Comparison of ENCODE assay signal across 19 mouse cellular contexts in the genomic region with DNA sequence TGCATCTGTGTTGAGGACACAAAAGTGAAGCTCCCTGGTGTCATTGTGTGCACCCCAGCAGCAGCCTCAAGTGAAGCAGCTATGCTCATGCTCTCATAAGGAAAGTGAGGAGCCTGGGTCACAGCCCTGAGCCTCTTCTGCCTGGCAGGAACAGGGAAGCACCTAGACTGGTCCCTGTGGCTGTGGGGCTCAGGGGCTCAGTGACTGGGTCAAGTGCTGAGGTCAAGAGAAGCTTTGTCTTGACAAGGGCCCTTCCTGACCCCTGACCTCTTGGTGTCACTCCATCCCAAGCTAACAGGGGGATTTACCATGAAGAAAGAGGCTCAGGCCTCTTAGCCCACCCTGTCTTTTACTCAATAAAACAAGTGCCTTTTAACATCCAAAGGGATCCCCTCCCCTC. TPM values are rescaled to one million over a fixed set of nuclear protein-coding genes. Genes with fewer than 3 reads are reported as not detected.
A peak's percentile ranks its signal among the peaks of the same experiment; 100 is the strongest.
DNase-seq lines count a peak whose midpoint lies in the region; ATAC-seq and TF ChIP-seq lines count a peak whose summit lies in the region.
"Had no signal": no experiment of that assay in that cellular context is flagged by ENCODE, and none has a peak within 500 bp of the region (broad histone marks: within the 10 kb centered on the region; RNA-seq: fewer than 3 reads in every experiment).

No protein-coding gene starts in this region.

- peak overlapping the region; percentile 81; the same call in 1 of the 2 replicates for H3K27ac ChIP-seq in intestine, embryonic 14.5 days (ENCODE audit: low read depth)
- H3K27ac ChIP-seq in intestine, postnatal 0 days (ENCODE audit: low read depth, low read length), result no peak overlapping the region
- no peak overlapping the region for H3K27ac ChIP-seq in neural tube, embryonic 15.5 days (replicated peaks)
- 0 out of 2 replicates have a peak overlapping the region, but pooled peaks have one; percentile 67 for H3K27ac ChIP-seq in intestine, embryonic 15.5 days
- H3K27ac ChIP-seq: liver, embryonic 12.5 days; macrophage had no signal

- TF ChIP-seq CTCF in intestine, postnatal 0 days (IDR thresholded peaks at IDR 0.05; ENCODE audit: low read depth), result no peak

- no peaks in the 10 kb centered on the region for H3K27me3 ChIP-seq in intestine, embryonic 14.5 days (replicated peaks; ENCODE audit: control insufficient read depth, insufficient read depth, low read length)
- H3K27me3 ChIP-seq in intestine, postnatal 0 days (replicated peaks; ENCODE audit: control insufficient read depth, insufficient read depth, low read length), result no peaks in the 10 kb centered on the region
- H3K27me3 ChIP-seq in neural tube, embryonic 15.5 days (replicated peaks), result no peaks in the 10 kb centered on the region
- no peaks in the 10 kb centered on the region for H3K27me3 ChIP-seq in intestine, embryonic 15.5 days (replicated peaks)
- H3K27me3 ChIP-seq: embryonic facial prominence, embryonic 15.5 days; lung, embryonic 15.5 days had no signal

- no peak overlapping the region for H3K4me3 ChIP-seq in intestine, embryonic 14.5 days (ENCODE audit: low read depth, low read length)
- no peak overlapping the region for H3K4me3 ChIP-seq in intestine, postnatal 0 days (ENCODE audit: low read depth, low read length)
- H3K4me3 ChIP-seq in neural tube, embryonic 15.5 days (replicated peaks), result no peak overlapping the region
- H3K4me3 ChIP-seq in intestine, embryonic 15.5 days (replicated peaks), result no peak overlapping the region
- H3K4me3 ChIP-seq: embryonic facial prominence, embryonic 15.5 days; forebrain, embryonic 13.5 days; heart, embryonic 10.5 days; liver, embryonic 12.5 days; lung, embryonic 15.5 days had no signal

- no peak overlapping the region for H3K4me2 ChIP-seq in intestine, embryonic 14.5 days (ENCODE audit: low read length)
- no peak overlapping the region for H3K4me2 ChIP-seq in intestine, postnatal 0 days (replicated peaks; ENCODE audit: low read depth)
- no peak overlapping the region for H3K4me2 ChIP-seq in neural tube, embryonic 15.5 days
- H3K4me2 ChIP-seq in intestine, embryonic 15.5 days (replicated peaks), result no peak overlapping the region
- H3K4me2 ChIP-seq: embryonic facial prominence, embryonic 15.5 days; forebrain, embryonic 13.5 days; liver, embryonic 12.5 days; lung, embryonic 15.5 days had no signal

- no peak overlapping the region for H3K9ac ChIP-seq in intestine, embryonic 14.5 days (ENCODE audit: low read length)
- no peak overlapping the region for H3K9ac ChIP-seq in intestine, postnatal 0 days (ENCODE audit: low read depth, low read length)
- H3K9ac ChIP-seq in neural tube, embryonic 15.5 days (replicated peaks), result no peak overlapping the region
- no peak overlapping the region for H3K9ac ChIP-seq in intestine, embryonic 15.5 days
- H3K9ac ChIP-seq: embryonic facial prominence, embryonic 15.5 days; forebrain, embryonic 13.5 days; liver, embryonic 12.5 days; lung, embryonic 15.5 days had no signal

- no peaks in the 10 kb centered on the region for H3K9me3 ChIP-seq in intestine, embryonic 14.5 days (ENCODE audit: control insufficient read depth, low read length)
- H3K9me3 ChIP-seq in intestine, postnatal 0 days (ENCODE audit: control insufficient read depth), result no peaks in the 10 kb centered on the region
- no peaks in the 10 kb centered on the region for H3K9me3 ChIP-seq in neural tube, embryonic 15.5 days (replicated peaks)
- H3K9me3 ChIP-seq in intestine, embryonic 15.5 days, result no peaks in the 10 kb centered on the region
- H3K9me3 ChIP-seq: embryonic facial prominence, embryonic 15.5 days; forebrain, embryonic 13.5 days; heart, embryonic 10.5 days; liver, embryonic 12.5 days; lung, embryonic 15.5 days had no signal

- H3K4me1 ChIP-seq in intestine, embryonic 14.5 days (replicated peaks; ENCODE audit: control insufficient read depth, insufficient read depth, low read length), result peaks cover 19% of the 10 kb centered on the region
- no peaks in the 10 kb centered on the region; the same call in 1 of the 2 replicates for H3K4me1 ChIP-seq in intestine, postnatal 0 days (replicated peaks; ENCODE audit: control insufficient read depth, insufficient read depth, low read length)
- H3K4me1 ChIP-seq in neural tube, embryonic 15.5 days, result peaks cover 12% of the 10 kb centered on the region
- peaks cover 9% of the 10 kb centered on the region for H3K4me1 ChIP-seq in intestine, embryonic 15.5 days (replicated peaks)

- no peaks in the 10 kb centered on the region for H3K36me3 ChIP-seq in intestine, embryonic 14.5 days (ENCODE audit: control insufficient read depth, insufficient read depth, low read length)
- H3K36me3 ChIP-seq in intestine, postnatal 0 days (ENCODE audit: control insufficient read depth, insufficient read depth), result no peaks in the 10 kb centered on the region
- H3K36me3 ChIP-seq in neural tube, embryonic 15.5 days, result no peaks in the 10 kb centered on the region
- H3K36me3 ChIP-seq in intestine, embryonic 15.5 days, result no peaks in the 10 kb centered on the region
- H3K36me3 ChIP-seq: embryonic facial prominence, embryonic 15.5 days; heart, embryonic 10.5 days; liver, embryonic 12.5 days; lung, embryonic 15.5 days had no signal

- no peak for DNase-seq in intestine, embryonic 14.5 days (ENCODE audit: low spot score)
- DNase-seq in neural tube, embryonic 10.5 days (ENCODE audit: extremely low spot score, low spot score), result peak; percentile 29
- no peak for DNase-seq in adrenal gland, adult 18-20 months (ENCODE audit: low spot score in 2 of 2)
- DNase-seq: adrenal gland, postnatal 10 days; B cell, adult 2 months; cerebellum, adult 11 months; cerebellum, postnatal 25 days; heart, postnatal 10 days; thymus, adult 2 months had no signal

- no peak for ATAC-seq in intestine, embryonic 14.5 days (replicated peaks; ENCODE audit: low FRiP score, low TSS enrichment, low read depth)
- ATAC-seq in intestine, postnatal 0 days, result no peak
- ATAC-seq in neural tube, embryonic 15.5 days (ENCODE audit: low FRiP score), result no peak
- no peak for ATAC-seq in intestine, embryonic 15.5 days
- ATAC-seq in frontal cortex, adult (ENCODE audit: low TSS enrichment), result no peak
- ATAC-seq: forebrain, embryonic 13.5 days; liver, embryonic 12.5 days had no signal

RNA-seq across cellular contexts. Expression of a gene that starts 25.2 kb away (rescaled TPM):
- 8.3 and 9.2 TPM in 2 replicates for polyA plus RNA-seq in intestine, embryonic 14.5 days (2014; fragmentation: Nextera tagmentation; extraction: Ambion mirVana)
- polyA plus RNA-seq in intestine, postnatal 0 days (2015; fragmentation: Nextera tagmentation; extraction: Ambion mirVana), result 9.0 and 10.2 TPM in 2 replicates
- 3.6 and 5.1 TPM in 2 replicates for polyA plus RNA-seq in neural tube, embryonic 15.5 days (2015; fragmentation: Nextera tagmentation; extraction: Ambion mirVana)
- polyA plus RNA-seq in intestine, embryonic 15.5 days (2015; fragmentation: Nextera tagmentation; extraction: Ambion mirVana), result 11.7 and 12.5 TPM in 2 replicates
- 10 to 100 TPM; 52.1 to 52.6 TPM for total RNA-seq in adrenal gland, adult 18-20 months (2021)

Comparison
In these comparisons a context has a peak if more than half of its experiments do, and no peak if none do; other contexts are left out.
1. H3K27ac ChIP-seq: peak in intestine, embryonic 14.5 days (single experiment) and intestine, embryonic 15.5 days (single experiment); none in intestine, postnatal 0 days (single experiment) and neural tube, embryonic 15.5 days (single experiment).